Mouse (Mus musculus) c-Kit-positive CD71-negative TER-119-negative erythroid progenitor cells, embryonic 14.5 days (primary cell): Measurements from ENCODE around the gene Ece1.

Experiments
- DNase-seq: peaks from one replicate; pipeline ENCODE4 v3.0.0-alpha.2; 2013; ENCODE audit warnings: low read depth

Ece1 gene

DNA sequence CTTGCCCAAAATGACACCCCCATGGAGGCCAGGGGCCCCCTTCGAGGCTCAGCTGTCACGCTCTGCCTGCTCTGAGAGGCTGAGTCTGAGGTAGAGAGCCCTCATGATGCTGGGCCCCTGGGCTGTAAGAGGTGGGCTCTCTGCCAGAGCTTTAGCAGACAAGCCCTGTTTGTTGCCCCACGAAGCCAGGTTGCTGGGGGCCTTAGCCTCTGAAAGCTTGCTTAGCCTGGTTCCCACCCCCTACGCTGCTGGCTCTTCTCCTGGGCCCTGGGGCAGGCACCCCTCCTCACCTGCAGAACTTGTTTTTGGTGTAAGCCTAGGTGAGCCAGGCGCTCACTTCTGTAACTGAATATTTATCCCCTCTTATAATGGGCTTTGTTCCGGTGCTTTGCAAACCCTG lies 55.6 kb downstream of the Ece1 start:
- DNase-seq = no peak

DNA sequence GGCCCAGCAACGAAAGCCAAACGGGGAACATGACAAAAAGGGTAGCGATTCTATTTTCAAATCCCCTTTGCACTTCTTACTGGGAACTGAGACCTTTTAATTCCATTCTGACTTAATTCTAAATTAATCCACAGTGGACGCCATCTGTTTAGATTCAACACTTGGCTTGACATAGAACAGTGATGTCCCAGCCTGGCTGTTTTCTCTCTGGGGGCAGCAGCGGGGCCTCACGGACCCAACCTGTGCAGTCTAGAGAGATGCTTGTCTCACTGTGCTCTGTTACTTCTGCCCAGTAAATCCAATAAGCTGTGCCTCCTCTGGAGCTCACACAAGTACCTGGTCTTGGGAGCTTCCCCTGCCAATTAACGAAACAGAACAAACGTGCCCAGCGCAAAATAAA lies 56.5 kb downstream of the Ece1 start:
- no peak for DNase-seq

DNA sequence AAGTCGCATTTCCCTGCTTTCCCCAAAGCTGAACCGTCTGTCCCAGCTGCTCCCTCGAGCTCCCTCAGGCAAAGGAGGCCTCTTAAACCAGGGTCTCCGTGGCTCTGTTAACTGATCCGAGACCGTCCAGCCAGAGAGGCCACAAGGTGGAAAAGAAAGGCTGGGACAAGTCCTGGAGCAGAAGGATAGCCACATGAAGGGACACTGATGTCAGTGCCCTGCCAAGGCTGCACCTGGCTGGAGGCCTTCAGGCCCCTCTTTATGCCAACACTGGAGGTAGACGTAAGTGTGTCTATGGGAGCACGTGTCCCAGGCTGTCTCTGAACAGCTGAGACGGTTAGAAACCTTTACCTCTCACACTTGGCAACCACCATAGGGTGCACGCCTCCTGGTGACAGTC lies 57.1 kb downstream of the Ece1 start:
- no peak for DNase-seq

DNA sequence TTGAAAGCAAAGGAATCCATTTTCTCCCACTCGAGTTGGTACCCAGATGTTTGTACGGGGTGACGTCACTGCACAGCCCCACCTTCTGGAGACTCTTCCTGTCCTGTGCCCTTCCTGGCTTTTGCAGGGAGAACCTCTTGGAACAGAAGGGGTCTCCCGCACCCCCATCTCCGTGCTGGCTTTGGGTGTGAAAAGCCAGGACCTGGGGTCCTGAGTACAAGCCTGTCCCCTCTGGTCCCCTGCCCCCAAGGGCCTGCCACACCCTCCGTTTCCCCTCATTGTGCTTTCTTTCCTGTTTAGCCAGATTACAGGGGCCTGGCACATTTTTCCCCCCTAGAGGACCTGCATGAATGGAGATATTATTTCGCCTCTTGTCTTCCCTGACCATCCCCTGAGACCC lies 58.0 kb downstream of the Ece1 start:
- DNase-seq = no peak

DNA sequence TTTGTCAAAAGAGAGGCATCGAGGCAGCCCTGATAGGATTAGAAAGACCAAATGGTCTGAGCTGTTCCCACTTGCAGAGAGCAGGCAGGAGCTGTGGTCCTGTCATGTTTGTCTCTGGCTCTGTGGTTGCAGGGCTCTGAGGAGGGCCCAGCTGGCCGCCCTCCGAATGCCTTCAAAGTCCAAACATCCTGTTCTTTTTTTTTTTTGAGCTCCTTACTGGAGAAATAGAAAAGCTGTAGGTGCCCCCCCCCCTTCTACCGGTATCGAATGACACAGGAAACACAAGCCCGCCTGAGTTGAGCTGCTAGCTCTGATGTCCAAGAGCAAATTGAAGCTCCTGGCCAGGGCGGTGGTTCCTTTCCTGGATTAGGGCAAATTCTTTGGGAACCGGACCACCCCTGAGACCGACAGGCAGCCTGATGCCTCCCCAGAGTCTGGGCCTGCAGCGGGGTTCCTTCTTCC lies 58.5 kb downstream of the Ece1 start:
- DNase-seq = no peak

DNA sequence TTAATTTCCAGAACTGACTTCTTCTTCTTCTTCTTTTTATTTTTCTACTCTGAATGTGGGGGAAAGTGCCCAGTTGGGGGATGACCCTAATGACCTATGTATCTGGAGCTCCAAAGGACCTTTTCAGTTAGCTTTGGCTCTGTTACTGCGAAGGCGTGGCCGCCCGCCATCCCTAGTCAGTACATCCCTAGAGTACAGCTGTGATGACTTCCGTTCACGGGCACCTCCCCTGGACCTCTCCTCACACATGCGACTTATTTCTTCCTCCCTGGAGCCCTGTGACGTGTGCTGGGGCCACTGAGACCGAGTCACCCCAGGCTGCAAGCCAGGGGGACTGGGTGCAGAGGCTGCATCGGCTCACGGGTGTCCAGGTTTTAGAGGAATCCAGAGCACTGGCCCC lies 59.5 kb downstream of the Ece1 start:
- no peak for DNase-seq

DNA sequence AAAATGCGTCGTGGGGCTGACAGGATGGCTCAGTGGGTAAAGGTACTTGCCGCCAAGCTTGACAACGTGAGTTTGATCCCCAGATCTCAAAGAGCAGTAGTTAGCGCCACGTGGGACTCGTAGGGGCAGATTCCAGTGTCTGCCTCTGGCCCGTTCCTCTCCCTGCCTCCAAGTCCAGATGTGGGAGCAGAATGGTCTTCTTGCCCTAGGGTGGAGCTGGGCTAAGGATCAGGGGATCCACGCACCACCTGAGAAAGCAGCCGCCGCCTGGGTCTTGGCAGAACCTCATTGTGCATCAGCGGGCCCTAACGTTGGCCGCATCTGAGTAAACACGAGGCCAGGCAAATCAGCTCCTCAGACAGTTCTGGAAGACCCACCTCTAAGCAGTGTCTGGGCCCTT lies 61.0 kb downstream of the Ece1 start:
- no peak for DNase-seq

DNA sequence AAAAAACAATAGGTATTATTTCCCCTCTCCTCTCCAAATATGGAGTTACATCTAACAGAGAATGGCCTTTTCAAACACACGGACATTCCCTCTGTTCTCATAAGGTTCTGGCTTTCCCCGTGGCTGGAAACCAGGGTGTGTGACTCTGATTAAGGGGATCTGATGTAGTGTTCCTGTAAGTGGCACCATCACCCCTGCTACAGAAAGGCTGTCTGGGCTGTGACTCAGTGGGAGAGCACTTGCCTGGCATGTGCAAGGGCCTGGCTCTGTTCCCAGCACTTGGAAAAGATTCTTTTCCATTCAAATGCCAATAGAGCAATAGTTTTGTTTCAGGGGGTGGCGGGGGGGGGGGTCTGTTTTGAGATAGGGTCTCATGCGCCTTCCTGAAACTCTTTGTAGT lies 63.1 kb downstream of the Ece1 start:
- no peak for DNase-seq

DNA sequence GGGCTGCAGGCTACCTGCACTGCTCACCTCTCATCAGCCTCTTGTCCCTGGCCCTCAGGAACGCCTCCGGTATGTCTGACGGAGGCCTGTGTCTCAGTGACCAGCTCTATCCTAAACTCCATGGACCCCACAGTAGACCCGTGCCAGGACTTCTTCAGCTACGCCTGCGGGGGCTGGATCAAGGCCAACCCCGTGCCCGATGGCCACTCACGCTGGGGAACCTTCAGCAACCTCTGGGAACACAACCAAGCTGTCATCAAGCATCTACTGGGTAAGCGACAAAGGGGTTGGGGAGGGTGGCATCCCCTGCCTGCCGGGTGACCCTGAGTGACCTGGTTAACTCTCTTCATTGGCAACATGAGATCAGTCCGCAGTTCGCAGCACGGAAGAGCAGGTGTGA lies 64.1 kb downstream of the Ece1 start:
- DNase-seq = no peak

DNA sequence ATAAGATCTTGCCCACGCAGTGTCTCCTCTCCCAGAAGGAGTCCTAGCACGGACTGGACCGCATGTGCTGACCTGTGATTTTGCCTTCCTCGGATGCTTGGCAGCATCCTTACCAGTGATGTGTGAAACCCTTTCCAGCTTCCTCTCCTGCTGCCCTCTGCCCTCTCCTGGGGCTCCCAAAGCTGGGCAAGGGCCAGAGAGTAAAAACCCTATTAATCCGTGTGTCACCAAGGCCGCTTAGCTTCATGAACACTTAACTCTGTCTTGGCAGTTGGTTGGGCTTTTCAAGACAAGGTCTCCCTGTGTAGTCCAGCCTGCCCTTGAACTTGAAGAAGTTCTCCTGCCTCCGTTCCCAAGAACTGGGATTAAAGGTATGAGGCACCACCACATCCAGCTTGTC lies 65.1 kb downstream of the Ece1 start:
- no peak for DNase-seq

DNA sequence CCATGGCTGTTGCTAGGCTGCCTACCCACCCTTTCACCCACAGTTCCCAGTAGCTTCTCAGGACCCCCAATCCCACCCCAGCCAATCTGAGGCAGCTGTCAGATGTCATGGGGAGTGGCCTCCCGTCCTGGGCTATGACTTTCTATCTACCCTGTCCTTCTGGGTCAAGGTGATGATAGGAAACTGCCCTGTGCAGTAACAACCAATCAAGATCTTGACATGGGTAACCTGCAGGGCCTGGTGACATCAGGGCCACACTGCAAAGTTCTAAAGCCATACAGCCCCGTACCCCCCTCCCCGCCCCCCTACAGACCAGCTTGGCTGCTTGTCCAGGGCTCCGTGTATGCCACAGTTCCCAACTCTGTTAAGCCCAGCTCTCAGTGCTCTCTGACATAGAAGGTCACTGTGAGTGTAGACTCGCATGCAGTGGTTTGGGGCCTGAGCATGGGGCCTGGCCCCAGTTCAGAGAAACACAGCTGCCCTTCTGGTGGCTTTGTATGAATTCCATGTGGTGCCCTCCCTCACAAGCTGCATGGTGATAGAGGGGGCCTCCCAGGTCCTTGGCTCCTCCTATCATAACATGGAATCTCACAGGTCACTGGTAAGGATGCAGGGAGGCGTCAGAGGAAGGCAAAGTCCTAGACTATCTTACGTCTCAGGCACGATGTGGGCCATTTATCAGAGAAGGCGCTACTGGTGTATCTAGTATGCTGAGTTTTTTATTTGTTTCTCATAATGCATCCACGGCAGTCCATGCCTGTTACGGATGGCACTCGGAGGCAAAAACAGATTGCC lies 65.9 kb downstream of the Ece1 start:
- DNase-seq = no peak

DNA sequence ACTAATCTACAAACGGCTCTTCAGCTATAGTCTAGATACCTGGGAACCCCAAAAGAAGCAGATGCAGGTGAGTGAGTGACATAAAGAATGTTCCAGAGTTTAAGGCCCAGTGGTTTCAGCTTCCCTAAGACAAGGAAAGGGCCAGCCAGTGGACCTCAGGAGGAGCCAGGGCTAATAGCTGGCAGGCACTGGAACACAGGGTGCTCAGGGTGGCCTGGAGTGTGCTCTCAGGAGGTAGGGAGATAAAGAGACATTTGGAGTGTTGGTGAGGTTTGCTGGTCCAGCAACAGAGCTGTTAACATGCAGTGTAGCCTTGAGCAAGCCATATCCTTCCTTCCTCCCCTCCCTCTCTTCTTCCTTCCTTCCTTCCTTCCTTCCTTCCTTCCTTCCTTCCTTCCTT lies 66.8 kb downstream of the Ece1 start:
- DNase-seq = no peak

DNA sequence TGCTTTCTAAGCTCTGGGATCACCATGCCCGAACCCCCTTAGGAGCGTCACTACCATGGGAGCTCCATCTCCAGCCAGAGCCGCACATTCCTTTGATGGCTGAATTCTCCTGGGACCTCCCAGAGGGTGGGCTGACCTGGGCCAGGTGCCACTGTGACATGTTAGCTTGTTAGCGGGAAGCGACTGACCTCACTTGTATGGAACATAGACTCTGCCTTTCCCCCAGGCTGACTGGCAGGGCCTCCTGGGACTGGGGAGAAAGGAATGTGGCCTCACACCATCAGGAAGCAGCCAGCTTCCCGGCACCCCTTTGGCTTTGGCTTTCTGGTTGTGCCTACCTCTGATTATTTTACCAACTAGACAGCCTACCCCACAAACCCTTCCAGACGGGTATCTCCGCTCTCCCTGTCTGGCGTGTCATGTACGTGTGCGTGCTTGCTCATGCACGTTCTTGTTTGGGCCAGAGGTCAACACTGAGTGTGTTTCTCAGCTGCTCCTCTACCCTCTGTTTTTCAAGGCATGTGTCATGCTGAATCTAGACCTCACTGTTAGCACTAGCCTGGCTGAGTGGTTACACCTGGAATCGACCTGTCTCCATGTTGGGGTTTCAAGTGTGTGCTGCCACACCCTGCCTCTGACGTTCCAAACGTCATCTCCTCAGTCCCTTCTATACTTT lies 67.4 kb downstream of the Ece1 start:
- DNase-seq = no peak

DNA sequence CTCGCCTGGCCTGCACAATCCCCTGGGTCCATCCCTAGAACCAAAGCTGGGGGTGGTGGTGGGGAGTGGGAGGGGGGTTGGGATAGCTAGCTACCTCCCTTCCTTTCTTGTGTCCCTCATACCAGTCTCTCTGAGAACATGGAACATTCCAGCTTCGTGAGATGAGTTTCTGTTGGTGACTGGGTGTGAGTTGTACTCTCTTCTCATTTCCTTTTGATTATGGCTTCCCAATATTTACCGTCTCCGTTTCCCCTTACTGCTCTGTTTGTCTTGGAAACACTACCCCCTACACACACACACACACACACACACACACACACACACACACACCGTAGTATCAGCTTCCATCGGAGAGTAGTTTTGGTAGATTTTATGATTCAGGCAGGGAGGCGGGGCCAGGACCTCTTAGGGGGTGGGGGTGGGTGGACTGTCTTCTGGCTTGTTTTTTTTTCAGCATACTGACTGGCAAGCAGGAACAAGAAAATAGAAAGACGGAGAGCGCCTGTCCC lies 68.5 kb downstream of the Ece1 start:
- DNase-seq = no peak

DNA sequence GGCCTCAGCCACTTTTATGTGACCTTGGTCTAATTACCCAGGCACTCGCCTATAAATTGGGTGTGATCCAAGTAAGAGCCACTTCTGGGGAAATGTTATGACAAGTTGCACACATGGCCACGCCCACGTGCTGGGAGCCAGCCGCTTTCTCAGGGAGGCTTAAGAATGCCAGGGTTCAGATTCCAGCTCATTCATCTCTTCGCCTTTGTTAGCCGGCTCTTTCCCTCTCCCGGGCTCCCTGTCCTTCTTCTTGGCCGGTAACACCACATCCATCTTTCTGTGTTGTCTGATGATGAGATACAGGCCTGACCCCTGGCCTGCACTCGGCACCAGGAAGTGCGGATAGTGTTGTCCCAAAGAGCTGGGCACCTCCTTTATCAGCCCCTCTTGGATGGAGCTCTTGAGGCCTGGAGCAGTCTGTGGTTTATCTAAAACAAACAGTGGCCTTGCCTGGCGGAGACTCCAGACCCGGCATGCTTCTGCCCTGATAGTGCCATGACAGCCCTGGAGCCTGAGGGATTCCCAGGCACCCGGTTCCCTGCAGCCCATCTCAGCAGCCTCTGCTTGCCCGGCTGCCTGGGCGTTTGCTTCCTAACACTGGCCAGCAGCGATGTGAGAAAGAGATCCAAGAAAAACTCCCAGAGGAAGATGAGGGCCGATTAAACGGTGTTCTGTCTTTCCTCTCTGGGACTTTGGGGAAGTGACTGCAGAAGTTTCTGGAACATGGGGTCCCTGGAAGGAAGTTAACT lies 69.1 kb downstream of the Ece1 start:
- no peak for DNase-seq

DNA sequence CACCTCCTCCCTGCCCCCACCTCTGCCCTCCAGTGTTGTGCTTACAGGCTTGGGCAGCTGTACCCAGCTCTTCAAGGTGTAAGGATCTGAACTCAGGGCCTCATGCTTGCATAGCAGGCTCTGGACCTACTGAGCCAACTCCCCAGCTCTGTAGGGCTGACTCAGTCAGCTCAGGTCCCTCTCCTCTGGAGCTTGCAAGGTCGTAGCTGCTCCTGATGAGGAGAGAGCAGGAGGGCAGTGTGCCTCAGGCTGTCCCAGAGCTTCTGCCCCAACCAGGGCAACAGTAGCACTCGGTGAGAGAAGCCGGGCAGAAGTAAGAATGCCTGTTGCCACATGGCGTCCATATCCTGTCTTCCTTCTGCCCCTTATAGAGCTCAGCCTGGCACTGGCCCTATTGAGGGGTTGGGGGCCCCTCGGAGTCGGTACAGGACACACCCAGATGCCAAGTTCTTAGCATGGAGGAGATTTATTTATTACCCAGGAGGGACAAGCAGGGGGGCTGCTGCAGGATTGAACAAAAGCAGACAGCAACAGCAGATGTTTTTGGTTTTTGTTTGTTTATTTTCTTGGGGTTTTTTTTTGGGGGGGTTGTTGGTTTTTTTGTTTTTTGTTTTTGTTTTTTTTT lies 70.6 kb downstream of the Ece1 start:
- DNase-seq = no peak

DNA sequence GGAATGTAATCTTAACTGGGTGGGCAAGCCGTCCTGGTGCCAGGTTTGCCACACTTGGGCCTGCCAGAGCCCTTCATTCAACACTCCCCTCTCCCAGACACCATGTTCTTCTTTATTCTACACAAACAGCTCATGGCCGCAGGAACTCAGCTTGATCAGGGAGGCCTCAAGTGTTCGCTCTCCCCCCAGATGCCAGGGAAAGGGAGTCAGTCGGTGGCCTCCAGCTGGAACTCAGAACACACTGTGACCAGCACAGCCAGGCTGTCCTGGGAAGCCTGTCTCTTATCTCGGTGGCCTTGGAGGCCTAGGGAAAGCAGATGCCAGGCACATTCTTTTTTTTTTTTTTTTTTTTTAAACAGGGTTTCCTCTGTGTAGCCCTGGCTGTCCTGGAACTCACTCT lies 71.3 kb downstream of the Ece1 start:
- DNase-seq = no peak

DNA sequence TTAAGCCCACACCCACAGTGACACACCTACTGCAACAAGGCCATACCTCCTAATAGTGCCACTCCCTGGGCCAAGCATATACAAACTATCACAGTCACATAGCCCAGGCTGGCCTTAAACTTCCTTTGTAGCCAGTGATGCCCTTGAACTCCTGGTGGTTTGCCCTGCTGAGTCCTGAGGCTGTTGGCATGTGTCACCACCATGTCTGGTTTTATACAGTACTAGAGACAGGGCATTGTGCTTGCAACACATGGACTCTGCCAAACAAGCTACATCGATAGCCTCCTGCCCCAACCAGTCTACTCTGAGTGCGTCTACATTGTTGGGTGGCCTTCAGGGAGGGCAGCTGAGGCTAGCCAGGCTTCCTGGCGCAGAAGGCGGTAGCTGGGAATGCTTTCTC lies 74.1 kb downstream of the Ece1 start:
- no peak for DNase-seq

DNA sequence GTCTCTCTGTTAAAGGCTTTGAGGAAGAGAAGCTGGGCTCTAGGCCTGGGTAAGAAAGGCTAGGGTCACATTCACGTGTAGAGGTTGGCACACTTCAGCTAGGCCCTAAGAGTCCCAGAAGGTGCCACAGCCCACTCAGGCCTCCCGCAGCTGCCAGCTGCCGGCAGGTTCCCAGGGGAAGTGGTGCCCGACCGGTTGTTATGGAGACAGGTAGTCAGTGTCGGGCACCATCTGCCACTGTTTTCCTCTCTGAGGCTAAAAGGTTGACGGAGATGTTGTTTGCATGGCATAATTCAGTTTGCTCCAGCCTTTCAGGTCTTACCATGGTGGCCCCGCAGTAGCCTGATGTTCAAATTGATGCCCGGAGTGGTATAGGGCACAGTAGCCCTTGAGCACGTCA lies 78.0 kb downstream of the Ece1 start:
- DNase-seq = no peak

DNA sequence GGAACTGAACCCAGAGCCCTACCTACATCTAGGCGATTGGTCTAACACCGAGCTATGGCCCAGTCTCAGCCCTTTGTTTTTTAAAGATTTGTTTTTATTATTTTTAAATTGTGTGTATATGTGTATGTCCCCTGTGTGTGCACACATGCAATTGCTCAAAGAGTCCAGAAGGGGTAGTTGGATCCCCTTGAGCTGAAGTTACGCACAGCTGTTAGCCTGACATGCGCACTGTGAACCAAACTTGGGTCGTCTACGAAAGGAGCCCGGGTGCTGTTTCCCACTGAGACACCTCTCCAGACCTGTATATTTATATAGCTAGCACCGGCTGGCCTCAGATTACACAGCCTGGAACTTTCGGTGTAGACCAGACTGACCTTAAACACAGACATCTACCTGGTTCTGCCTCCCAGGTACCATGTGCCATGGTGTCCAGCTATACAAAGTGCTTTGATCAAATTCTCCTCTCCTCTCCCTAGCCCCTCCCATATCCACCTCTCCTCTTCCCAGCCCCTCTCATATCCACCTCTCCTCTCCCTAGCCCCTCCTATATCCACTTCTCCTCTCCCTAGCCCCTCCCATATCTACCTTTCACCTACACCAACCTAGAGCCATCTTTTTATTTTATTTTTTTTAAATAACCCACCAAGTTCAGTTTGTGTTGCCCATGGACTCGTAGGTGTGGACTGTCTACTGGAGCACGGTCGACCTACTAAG lies 79.3 kb downstream of the Ece1 start:
- DNase-seq = no peak

DNA sequence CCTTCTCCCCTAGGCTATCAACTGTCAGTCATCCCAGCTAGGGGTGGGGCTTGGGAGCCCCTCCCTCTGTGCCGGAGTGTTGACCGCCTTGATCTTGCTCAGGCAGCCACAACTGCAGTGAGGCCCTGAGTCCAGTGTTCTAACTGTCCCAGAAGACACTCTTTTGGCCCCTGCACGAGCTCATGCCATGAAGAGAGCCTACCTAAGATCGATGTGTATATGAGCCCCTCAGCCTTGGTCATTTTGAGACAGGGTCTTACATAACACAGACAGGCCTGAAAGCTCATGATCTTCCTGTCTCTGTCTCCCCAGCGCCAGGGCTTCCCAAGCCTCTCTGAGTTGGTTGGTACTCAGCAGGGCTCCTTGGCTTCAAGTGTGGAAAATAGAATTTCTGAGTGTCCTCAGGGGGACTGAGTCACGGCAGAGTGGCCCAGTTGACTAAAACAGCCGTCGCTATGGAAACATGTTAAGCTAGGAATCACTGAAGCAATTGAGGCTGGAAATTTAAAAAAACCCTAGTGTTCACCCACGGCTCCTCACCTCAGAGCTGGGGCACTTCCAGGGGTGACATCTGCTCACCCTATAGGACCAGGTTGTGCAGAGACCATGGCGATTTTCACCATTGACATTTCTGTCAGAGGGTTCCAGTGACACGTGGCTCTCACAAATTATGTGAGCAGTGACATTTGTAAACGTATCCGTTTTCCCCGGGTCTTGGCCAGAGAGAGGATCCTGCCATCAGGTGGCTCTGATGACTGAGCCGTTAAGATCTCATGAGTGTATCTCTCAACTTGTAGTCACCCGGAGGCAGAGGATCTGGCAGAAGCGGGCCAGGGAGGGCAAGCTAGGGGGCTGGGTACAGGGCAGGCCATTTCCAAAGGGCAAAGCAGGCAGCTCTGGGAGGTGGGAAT lies 80.1 kb downstream of the Ece1 start:
- no peak for DNase-seq
